Mouse (Mus musculus) cerebellum, adult (tissue): ENCODE measurements at regions not wholly inside any gene's neighbourhood (a gene's known extent, or its start where the extent isn't known, plus 50 kb on each side); places are given as distances from the start of the nearest gene placed in this dataset.
A peak's percentile ranks its signal among the peaks of the same experiment; 100 is the strongest.
"Not testable (repeated sequence)": the region's sequence is repeated elsewhere in the genome, so short reads cannot be mapped to it uniquely, and the experiment has no call there.

Source experiments
- ATAC-seq: cut with Nextera tagmentation; 2 replicates; pipeline ENCODE4 v1.9.2; 2017; ENCODE audit warnings: mild to moderate bottlenecking, moderate library complexity, mixed read lengths; ENCODE audit not compliant: insufficient number of reproducible peaks, low FRiP score, low TSS enrichment

DNA sequence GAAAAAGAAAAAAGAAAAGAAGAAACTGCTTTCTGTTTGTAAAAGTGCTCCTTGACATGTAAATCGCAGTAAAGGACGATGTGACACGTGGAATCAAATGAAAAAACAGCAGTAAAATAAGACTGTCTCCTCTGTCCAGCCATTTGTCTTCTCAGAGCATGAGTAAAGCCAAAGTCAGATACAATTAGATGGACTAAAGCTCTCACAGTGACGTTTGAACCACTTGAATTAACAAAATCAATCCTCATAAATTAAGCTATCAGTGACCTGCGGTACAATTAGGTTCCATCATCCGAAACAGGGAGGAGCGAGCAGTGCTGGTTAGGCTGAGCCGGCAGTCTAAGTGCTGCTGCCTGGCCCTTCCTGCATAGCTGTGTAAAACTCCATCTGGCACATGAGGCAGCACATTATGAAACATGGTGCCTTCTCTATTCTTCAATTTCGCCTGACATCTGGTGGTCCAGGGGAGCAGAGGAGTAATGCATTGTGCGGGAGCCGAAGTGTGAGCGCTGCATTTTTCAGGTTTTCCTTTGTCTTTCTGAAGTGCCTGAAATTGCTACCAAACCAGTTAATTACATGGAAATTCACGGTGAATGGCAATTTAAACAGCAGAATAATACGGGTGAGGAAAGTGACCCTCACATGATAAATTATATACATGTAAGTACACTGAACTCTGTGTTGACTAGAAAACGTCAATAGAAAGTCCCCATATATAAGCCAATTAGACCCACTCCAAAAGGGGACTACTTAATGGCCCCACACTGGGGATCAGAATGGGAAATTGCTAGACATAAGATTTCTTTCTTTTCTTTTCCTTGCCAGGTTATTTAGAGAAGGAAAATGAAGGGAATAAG lies 118.1 kb downstream of the Mmrn1 start:
- no peak for ATAC-seq

DNA sequence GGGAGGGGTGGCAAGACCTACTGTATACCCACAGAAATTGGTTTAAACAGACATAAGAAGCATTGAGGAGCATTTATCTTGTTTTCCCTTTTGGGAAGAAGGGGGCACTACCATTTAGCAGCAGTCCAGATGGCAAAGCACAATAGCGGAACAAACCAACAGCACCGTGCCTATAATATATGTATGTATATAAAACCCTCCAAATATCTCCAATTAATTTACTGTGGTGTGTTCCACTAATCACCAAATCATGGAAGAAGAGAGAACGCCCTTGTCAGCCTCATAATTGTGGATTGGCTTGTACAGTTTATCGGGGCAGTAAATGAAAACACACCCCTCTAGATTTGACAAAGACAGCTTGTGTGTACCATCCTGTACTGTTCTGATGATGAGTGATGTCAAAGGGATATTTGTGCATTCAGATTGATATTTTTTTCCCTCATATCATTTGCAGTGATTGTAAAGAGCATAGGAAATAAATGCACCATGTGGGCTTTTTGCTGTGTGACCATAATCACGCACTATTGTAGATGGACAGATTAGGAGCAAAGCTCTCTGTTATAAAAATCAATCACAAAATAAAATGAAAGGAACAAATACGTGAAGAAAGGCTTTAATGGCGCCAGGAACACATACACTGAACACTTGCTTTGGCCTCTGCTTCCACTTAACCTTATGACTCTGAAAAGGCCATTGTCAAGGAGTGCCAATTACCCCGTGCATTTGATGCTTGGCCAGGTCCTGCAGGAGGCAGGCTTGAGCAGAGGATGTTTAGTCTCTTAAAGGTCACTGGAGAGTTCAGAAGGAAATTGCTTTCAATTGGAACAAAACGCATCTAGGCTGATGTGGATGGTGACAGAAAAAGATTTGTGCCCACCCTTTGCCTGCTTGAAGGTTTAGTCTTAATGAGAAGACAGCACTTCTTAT lies 119.0 kb downstream of the Mmrn1 start:
- no peak for ATAC-seq

DNA sequence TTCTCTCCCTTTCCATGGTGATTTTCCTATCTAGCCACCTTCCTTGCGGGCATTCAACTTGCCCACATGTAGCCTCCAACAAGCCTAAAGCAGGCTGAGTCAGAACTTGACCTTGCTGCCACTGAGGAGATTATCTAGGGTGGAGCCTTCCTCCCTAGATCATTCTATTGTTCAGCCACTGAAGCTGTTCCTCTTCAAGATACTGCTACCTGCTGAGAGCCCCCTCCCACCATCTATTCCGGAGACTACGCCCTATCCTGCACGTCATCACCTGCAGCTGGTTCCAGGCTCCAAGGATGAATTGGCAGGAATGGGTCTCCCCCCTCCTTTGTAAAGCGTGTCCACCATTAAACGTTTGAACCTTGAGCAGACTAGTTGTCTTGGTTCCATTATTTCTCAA lies 122.9 kb downstream of the Mmrn1 start:
- not testable (repeated sequence) for ATAC-seq

DNA sequence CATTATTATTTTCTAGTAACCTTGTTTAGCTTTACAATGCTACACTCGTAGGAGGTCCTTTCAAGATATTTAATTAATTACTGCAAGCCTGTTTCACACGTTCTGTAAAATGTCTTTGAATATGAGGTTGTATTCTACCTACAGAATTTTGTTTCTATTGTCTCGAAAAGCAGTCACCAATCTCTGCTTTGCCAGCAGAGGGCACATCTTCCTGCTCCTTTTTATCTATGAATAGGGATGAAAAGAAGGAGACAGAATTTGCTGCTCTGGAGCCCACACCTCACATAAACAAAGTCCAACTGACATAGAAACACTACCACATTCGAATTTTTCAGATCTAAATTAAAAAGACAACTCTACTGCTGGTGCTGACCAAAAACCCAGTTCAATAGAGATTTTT lies 117.0 kb upstream of the Ccser1 start:
- ATAC-seq, result no peak

DNA sequence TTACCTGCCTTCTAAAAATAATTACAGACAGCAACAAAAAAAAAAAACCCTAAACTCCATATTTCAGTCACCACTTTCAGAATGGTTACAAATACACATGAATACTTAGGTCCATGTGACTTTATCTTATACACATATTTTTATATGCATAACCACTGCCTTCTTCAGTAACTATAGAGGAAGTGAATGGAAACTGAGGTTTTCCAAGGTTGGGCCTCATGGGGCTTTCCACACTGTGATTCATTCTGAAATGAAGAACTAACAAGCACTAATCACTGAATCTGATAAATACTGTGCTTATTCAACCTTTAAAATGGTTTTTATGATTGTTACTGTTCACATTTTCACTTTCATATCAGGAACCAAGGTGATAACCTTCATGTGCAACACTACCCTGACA lies 114.4 kb upstream of the Ccser1 start:
- no peak for ATAC-seq

DNA sequence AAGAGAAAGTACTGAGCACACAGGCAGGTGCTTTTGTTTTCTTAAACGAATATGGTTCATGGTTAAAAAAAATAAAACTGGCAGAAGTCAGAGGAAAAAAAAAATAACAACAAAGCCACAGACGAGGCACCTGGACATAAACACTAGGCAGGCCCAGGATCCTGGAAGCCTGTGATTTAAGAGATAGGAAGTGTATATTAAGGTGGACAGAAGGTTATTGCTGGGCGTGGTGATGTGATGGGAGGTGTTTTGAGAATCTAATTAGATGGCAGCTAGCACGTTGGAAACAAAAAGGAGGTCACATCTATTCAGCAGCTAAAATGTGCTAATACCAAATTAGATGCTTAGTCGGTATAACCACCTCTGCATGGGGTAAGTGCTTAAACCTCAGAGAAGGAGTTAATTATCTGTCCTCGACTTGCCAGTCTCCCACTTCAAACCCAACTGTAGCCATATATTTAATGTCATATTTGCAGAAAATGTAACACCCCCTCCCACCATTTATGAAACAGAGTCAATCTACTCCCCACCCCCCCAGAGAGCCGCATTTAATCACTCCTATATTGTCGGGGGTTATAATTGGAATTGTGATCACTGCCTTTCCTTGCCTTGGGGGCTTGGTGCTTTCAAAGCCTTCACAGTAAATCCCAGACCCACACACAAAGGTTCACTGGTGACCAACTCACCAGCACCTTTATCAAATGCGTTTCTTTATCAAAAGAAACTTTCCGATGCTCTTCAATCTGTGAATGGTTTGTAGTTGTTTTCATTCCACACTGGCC lies 113.4 kb upstream of the Ccser1 start:
- no peak for ATAC-seq

DNA sequence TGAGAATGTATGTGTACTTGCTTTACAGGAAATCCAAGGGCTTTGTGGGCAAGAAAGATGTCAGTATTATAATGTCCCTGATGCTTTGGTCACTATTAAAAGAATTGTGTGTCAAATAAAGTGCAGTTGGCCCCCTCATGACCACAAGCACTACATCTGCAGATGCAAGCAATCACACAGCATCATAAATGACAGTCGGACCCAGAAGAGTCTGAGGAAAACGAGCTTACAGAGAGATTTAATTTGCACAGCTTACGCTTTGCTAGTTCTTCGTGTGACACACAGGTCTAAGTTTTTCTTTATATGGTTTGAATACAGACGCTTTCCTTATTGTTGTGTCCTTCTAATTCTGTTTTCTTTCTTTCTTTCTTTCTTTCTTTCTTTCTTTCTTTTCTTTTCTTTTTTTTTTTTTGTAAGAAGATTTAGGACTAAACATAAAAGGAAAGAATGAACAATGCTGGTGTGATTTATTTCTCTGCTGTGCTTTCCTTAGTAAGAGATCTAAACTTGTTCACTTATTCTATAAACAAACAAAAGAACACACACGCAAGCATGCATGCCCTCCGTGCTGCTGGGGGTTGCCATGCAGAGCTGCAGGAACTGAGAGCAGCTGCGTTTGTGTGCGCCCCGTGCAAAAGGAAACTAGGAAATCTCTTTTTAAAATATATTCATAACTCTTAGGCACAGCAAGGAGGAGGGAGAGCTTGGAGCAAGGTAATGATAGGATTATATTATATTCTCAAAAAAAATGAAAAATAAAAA lies 112.6 kb upstream of the Ccser1 start:
- ATAC-seq, result no peak

DNA sequence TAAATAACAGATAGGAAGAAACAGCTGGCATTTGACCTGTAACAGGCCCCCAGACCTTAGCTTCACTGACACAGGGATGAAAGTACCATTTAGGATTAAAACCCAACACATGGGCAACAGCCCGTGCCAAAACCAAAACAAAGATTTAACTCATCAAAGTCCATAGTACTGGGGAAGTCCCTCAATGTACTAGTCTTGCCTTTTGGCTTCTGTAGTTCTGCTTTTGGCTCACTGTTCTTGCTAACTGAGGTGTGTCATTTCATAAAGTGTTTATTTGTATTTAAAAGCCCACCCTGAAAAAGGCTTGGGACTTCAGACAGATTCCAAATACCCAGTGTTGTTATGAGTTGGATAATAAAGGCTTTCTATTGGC lies 112.0 kb upstream of the Ccser1 start:
- no peak for ATAC-seq

DNA sequence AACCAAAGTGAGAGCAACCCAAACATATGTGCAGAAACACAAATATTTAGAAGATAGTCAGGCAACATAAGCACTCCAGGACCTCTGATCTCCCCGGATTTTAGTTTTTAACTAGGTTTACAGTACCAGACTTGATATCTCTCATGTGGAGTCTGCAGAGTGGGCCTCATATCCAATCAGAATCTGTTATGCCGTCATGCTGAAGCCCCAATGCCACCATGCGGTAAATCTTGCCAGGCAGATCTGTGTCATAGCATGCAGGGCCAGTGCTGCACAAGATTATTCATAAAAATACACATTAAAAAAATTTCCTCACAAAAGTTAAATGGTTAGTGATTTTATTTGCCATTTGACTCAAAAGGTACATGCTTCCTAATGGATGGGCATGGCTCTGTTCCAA lies 106.9 kb upstream of the Ccser1 start:
- no peak for ATAC-seq

DNA sequence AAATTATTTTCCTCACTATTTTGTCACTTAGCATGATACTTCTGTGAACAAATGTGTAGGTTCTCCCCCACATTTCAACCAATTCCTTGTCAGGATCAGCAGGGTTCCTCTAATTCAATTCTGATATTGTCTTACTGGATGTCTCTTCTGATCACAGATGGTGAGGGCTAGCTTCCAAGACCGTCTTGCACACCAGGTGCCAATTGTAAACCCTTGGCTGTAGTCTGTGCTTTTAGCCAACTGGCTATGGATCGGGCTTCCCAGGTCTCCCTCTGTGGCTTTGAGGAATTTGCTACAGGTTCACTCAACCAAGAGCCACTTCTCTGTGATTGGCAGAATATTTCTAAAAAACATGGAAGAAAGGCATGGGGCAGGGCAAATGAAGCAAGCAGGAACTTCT lies 106.3 kb upstream of the Ccser1 start:
- 0 out of 2 replicates have a peak, but pooled peaks have one; percentile 52 for ATAC-seq

DNA sequence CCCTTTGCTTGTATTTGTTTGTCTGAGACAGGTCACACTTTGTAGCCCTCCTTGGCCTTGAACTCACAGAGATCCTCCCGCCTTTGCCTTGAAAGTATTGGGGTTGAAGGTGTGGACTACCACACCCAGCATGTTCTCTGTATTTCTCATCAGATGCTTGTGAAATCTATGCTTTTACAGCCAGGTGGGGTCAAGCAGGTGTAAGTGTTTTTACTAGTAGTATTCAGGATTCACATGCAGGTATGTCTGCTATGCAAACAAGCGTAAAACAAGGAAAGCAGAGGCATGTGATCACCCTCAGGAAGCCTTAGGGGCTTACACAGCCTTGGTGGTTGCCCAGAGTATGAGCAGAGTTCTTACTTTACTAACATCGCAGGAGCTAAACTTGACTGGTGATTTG lies 105.4 kb upstream of the Ccser1 start:
- ATAC-seq, result no peak

DNA sequence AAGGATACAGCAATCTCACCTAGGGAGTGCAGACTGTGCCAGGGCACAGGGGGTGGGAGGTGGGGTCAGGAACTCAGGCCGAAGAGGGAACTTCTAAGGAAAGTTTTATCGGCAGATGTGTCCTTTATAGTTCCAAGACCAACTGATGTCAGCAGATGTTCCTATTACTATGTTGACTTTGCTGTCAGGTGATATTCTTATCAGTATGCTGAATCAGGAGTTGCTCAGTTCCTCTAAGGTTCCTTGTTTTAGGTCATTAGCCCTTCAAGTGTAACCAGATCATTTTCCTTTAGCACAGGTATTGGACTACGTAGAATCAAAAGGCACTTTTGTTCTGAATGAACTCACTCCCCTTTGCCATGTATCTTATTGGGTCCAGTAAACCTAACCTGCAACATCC lies 101.6 kb upstream of the Ccser1 start:
- ATAC-seq, result no peak

DNA sequence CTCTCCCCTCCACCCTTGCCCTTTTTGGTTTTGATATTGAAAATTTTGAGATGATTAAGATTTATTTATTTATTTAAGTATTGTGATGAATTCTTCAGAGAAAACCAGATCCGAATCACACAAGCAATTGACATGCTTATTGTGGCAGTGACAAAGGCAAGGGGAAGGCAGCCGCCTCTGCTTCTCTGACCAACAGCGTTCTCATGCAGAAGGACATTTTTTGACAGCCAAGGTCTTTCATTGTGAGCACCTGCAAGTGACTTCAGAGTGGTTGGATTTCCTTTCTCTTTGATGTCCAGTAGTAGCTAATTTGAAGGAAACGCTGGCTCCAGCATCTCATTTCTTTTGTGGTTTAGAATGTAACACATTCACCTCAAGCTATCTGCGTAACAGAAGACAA lies 99.5 kb upstream of the Ccser1 start:
- no peak for ATAC-seq

DNA sequence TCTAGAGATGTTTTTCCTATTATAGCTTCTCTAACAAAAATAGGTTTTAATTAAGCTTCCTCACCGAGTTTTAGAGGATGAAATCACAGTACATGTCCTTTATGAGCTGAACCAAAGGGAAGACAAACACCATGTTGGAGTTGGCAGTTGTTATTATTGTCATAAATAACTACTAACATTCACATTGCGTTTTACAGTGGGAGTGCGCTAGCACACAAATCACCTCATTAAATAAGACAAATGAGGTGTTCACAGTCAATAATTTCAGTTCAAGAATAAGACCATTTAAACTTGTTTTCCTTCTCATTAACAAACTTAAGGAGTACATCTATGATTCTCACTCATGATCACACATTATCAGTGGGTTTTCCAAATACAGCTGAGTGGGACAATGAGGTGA lies 96.8 kb upstream of the Ccser1 start:
- ATAC-seq, result no peak

DNA sequence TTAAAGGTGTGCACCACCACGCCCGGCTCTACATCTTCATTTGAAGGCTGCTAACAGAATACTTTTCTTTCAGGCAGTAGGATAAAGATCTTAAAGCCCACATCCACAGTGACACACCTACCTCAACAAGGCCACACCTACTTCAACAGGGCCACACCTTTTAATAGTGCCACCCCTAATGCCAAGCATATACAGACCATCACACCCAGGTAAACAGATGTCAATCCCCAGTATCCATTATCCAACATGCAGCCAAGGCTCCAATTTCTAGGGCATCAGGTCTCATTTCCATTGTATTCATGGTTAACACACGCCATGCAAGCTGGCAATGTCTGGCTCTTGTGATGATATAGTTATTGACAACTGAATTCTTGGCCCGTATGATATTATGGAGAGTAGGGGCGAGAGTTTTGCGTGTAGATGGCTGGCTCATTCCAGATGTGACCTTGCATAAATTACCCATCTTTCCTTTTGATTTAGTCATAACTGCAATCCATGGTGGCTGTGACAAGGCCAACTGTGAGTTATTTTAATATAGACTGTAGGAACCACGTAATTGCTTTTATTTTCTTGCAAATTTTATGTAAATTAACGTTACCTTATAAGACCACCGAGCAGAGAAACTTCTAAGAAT lies 80.7 kb upstream of the Ccser1 start:
- ATAC-seq, result no peak

DNA sequence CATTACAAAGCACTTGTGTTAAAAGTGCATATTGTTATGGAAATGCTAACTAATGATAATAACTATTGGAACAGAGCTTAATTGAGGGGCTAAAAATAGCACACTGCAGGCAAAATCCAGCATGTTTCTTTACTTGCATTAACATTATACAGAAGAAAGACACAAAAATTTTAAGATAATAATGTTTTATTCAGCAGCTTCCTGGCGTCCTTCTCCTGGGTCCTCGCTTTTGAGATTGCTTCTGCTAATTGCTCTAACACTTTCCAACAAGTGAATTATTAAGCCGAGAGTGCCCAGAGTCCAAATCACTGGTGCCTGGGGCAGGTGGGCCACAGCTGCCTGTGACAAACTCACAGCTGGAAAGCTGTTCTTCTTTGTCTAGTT lies 80.2 kb upstream of the Ccser1 start:
- ATAC-seq, result no peak

DNA sequence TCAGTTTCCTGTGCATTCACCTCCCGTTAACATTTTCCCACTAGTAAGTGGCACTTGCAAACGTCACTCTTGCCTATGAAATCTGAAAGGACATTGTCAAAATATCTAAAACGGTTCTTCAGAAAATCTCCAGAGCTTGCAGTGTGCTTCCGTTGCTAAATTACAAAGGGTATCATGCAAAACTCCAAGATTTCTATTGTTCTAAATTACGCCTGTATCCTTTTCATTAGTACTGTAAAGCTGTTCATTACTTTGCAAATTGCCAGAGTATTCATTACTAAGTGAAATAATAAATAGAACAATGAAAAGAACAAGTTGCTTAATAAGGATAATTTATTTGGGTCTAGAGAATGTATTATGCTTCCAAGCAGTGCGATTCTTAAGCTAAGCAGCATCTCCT lies 78.2 kb upstream of the Ccser1 start:
- ATAC-seq, result no peak

DNA sequence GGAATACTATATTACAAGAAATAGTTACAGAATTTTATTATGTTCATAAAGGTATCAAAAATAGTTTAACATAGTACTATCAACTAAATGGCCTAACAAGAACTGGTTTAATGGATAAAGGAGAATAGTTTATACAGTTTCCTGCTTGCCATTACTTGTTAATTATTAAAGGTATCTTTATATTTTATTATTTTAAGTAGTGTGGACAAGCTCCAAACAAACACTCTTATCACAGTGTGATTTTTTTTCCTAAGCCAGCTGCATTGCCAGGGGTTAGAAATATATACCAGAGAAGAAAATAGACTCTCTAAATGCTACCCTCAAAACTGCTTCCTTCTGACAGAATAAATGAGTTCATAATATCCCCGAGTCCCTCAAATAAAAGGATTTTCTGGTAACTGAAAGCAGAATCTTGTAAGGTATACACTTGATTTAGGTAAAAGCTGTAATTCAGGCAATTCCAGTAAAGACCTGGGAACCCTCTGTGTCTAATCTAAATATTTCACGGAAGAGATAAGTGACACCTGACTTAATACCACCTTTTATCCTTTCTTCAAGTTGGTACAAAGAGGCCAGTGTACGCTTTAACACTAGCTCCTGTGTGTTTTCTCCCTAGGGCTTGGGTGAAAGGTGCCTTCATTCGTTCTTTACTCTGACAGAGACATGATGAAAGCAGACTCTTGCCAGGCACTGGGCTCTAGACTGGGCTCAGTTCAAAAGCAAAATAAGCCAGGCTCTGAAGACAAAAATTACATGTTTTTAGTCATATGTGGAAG lies 76.5 kb upstream of the Ccser1 start:
- ATAC-seq, result no peak

DNA sequence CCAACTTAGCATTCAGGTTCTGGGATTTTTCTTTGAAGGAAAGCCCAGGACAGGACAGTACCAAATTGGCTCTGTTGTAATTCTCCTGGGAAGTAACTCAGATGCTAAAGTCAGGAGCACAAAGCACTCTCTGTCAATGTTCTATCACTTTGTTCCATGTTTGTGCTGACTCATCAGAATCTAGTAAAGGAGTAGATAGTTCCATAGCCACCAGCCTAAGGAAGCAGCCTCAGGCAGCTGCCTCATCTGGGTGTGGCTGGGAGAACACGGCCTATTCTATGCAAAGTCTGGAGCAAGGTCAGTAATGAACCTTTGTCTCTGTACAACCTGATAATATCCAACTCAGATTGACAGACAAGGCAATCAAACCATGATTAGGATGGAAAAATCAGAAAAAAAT lies 64.9 kb upstream of the Ccser1 start:
- ATAC-seq, result no peak
